Mouse (Mus musculus) lung, postnatal 25 days (tissue): ENCODE data around the gene Lat.

ENCODE experiments used
- DNase-seq: peaks from one replicate; pipeline ENCODE4 v3.0.0; 2022; ENCODE audit warnings: low spot score

The Lat gene

GRCm38 (mm10) chr7:126367636-126368035, 1.7 kb downstream of the Lat start:
- DNase-seq: no peak

DNA sequence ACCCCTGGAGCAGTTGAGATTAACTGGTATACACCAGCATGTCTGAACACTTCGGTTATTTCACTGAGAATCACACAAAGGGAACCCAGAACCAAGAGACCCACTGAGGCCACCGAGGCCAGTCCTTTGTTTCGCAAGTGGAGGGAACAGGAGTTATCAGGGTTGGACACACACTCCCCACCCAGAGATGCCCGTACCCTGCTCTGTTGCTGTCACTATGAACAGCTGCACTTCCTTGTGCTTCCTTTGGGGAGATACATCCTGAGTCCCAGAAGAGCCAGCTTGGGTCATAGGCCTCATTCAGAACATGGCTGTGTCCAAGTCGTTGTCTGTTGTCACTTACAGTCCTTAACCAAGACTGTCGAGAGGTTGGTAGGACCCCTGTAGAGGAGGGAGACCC, 6.3 kb downstream of the Lat start:
- DNase-seq: no peak

DNA sequence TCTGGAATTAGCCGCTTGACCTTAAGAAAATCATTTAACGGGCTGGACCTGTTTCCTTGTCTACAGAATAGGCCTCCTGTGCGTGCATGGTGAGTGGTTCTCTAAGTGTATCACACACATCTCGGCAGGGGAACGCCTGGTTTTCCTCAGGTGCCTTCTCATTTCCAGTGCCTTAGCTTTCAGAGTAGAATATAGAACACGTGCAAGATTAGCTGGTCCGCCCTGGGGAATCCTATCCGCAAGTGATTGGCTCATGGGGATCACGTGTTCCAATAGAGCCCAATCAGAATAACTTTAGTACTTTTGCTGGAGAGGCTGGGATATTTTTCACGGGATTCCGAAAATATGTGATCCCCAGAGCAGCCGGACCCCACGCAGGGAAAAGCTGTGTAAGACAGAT, 10.3 kb downstream of the Lat start:
- no peak for DNase-seq

GRCm38 (mm10) chr7:126358413-126358812, 11.0 kb downstream of the Lat start:
- no peak for DNase-seq

GRCm38 (mm10) chr7:126357838-126358237, 11.5 kb downstream of the Lat start:
- DNase-seq: no peak

DNA sequence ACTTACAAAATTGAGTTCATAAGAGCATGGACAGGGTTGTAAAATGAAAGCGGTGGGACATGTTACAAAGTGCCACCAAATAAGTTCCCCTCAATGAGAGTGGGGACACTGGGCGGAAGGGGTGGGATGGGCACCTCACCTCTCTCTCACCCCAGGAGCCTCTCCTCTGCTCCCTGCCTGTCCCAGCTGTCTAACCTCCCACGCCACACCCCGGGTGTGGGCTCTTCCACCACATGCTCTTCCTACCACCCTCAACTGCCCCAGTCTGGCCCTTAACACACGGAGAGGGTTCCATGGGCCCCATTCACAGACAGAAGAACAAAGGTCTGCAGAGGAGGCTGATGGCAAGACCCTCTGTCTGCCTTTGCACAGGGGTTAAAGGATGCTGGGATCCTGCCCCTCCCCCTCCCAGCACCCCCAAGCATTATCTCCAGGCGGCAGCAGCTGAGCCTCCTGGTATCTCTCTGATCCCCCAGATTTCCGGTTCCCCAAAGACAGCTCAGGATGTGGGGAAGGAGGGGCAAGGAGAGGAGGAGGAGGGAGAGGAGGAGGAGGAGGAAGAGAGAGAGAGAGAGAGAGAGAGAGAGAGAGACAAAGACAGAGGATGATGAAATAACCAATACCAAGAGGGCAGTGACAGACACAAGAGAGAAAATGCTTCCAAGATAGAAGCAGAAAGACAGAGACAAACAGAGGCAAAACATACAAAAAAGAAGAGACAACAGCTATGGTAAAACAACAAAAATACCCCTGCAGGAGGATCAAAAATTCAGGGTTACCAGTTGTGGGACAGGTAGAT, 12.4 kb downstream of the Lat start:
- DNase-seq: no peak

DNA sequence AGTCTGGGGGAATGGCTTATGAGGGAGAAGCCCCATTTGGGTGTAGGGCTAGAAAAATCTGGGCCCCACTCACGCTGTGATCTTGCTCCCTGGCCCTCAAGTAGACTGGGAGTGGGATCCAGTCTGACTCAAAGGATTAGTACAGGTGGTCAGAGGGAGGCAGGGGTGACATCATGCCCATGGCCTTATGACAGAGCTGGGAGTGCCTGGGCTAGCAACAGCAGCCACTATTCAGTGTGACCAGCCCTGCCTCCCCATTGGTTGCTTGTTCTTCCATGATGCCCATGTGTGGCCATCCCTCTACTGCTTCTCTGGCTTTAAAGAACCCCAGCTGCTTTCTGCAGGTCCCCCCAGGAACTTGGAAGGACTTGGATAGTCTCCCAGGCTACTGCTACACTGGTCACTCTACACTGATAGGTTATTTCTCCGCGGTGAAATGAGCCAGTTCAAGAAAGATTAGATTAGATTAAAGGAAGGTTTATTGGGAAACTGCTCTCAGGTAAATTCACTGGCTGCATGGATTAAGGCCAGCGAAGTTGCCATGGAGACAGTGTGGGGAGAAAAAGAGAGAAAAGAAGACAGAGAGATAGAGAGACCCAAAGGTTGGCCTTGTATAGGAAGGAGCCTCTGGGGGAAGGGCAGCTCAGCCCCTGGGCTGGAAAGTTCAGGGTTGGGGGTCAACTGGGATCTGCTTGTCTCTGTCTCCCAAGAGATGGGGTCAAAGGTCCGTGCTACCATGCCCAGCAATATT, 13.3 kb downstream of the Lat start:
- DNase-seq: no peak

- DNase-seq: no peak
Observed at GRCm38 (mm10) chr7:126354738-126355614, 14.4 kb downstream of the Lat start.

DNA sequence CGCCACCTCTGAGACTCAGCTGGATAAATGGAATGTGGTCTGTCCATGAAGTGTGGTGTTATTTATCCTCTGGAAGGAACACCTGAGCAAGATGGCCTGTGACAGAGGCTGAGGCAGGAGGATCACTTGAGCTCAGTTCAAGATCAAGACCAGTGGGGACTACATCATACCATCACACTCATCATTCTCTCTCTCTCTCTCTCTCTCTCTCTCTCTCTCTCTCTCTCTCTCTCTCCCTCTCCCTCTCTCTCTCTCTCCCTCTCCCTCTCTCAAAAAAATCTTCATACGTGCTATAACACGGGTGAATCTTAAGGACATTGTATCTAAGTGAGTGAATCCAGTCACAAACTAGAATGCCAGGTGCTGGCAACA, 15.4 kb downstream of the Lat start:
- no peak for DNase-seq

- DNase-seq: no peak
Observed at GRCm38 (mm10) chr7:126353251-126353993, 15.9 kb downstream of the Lat start.

DNA sequence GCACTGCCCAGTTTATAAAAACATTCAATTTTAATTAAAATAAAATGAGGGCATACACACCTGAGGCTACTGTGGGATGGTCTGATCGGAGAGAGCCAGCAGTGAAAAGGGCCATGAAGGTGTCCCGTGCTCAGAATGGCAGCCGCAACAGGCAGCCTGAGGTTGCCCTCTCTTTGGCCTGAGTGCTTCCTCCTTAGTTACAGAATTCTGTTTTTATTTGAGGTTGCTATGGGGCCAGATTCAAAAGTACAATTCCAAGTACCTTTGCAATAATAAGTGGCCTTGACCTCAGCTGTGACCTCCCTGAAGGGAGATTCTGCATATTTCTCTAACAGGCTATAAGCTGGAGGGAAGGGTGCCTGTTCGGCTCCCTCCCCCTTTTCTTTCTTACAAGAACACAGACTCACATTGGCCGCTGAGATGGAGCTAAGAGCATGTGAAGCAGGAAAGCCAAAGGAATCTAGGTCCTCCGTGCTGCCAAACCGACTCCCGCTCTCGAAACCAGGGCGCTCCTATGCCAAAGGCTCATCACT, 17.9 kb downstream of the Lat start:
- DNase-seq: peak; percentile 88

GRCm38 (mm10) chr7:126350748-126351418, 18.5 kb downstream of the Lat start:
- no peak for DNase-seq

DNA sequence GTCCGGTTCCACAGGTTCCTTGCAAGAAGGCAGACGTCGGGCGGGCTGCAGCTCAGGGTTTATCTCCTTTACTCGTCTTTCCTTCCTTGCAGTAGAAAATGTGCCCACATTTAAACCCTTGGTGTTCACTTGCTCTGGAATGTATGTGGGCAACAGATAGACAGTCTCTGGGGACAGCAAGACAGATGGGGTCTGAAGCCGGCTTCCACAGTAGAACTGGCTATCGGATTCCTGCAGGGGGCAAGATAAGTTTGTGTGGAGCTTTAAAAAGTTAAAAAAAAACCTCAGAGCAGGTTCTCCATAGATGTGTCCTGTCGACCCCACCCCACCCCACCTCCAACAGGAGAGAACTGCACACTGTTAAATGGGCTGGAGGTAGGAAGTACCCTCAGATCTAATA, 21.1 kb downstream of the Lat start:
- DNase-seq: no peak

- no peak for DNase-seq
Observed at GRCm38 (mm10) chr7:126347098-126347497, 22.3 kb downstream of the Lat start.

- no peak for DNase-seq
Observed at GRCm38 (mm10) chr7:126345969-126346368, 23.4 kb downstream of the Lat start.

DNA sequence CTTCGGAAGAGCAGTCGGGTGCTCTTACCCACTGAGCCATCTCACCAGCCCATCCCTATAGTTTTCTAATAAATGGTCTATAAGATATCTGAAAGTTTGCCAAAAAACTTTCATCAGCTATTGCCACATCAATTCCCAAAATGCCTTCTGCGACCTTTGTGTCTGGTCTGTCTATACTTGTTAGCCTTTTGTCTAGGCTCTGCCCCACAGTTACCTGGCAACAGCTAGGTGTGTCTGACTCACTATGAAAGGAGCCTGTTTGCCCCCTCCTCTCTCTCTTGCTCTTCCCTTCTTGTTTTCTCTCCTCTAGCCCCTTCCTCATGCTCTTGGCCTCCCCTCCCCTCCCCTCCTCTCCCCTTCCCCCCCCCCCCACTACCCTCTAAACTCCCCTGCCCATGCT, 23.8 kb downstream of the Lat start:
- no peak for DNase-seq

DNA sequence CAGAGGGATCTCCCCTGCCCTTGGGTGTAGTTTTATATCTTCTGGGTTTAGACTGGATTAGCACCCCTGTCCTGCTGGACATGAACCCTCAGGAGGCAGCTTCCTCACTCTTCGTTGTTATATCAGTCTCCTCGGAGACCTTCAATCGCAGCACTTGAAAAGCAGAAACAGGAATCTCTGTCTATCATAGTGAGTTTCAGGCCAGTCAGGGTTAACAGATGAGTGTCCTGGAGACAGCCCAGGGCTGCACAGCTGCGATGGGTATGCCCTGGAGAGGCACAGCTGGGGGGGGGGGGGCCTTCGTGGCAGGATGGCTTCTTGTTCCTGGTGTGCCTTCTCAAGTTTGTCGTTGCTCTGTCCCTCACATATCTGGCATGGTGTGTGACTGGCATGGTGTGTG, 28.5 kb downstream of the Lat start:
- no peak for DNase-seq

- no peak for DNase-seq
Observed at GRCm38 (mm10) chr7:126340206-126340618, 29.2 kb downstream of the Lat start.

DNA sequence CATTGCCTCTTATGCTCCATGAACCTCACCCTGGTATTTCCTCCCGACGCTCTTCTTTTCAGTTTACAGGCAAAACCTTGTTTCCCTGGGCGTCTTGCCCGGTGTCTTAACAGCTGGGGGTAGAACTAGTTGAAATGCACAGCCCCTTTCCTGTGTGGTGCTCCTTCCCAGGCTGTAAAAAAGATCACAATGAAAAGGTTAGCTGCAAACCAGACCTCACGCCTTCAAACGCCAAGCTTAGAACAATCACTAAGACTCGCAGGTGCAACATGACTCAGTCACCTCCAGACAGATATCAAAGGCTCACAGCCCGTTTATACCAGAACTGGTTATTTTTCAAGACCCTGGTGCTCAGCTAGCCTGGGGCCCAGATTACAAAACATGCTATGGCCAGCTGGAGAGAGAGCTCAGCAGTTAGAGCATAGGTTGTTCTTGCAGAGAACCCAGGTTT, 29.8 kb downstream of the Lat start:
- DNase-seq: no peak

DNA sequence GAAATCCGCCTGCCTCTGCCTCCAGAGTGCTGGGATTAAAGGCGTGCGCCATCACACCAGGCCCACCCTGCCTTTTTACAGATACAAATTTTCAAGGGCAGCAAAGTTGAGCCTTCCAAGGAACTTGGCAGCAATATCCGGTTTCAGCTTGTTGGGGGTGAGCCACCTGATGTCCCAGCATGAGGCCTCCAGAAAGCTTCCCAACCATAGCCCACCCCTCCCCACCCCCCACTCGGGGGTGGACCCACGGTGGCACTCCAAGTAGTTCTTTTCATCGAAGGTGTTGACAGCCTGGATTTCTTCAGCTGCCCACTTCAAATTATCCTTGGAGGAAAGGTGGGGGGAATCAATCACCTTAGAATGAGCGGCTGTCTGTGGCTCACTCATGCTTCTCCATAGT, 30.5 kb downstream of the Lat start:
- no peak for DNase-seq

- DNase-seq: no peak
Observed at GRCm38 (mm10) chr7:126335556-126335955, 33.8 kb downstream of the Lat start.
